Mouse (Mus musculus): ENCODE measurements around the gene Myo1f. TPM values are rescaled to one million over a fixed set of nuclear protein-coding genes. Genes with fewer than 3 reads are reported as not detected.

Myo1f gene
- total and polyA plus RNA-seq, 3 experiments = 0.08 to 0.40 TPM; not detected in 1

GRCm38 (mm10) chr17:33549212-33549611 lies 6.3 kb upstream of the Myo1f start:
- Histone ChIP-seq H3K79me2 (ENCODE audit: control insufficient read depth, insufficient read depth, low read length, poor library complexity) (no peaks in the 10 kb centered on the region), H3K27me3 (ENCODE audit: control insufficient read depth in 1 of 2, insufficient read depth in 2 of 2, low read length in 2 of 2) (no peaks in the 10 kb centered on the region), H3K36me3 (ENCODE audit: control insufficient read depth in 1 of 2, insufficient read depth in 2 of 2, low read length in 2 of 2) (no peaks in the 10 kb centered on the region; a peak in 1 of 4 replicates), H3K9me3 (replicated peaks; ENCODE audit: insufficient read depth, low read length) (no peaks in the 10 kb centered on the region), H3K4me1 (ENCODE audit: control insufficient read depth in 1 of 2, insufficient read depth in 2 of 2, low read length in 2 of 2) (peaks cover 0 to 2% of the 10 kb centered on the region in 2 experiments; a peak in 1 of 4 replicates), H3K4me3 (ENCODE audit: control insufficient read depth in 1 of 2, insufficient read depth in 1 of 2, low read depth in 2 of 2, low read length in 2 of 2) (no peak overlapping the region), H3K27ac (ENCODE audit: control insufficient read depth, low read depth, low read length) (no peak overlapping the region), H3K9ac (ENCODE audit: control insufficient read depth, low read depth, low read length, poor library complexity, severe bottlenecking) (no peak overlapping the region)
- TF ChIP-seq ETS1 (IDR thresholded peaks at IDR 0.05; ENCODE audit: low read depth, low read length) = no peak
- TF ChIP-seq CHD1 (IDR thresholded peaks at IDR 0.05; ENCODE audit: low read depth, low read length) = no peak
- TF ChIP-seq EP300 (IDR thresholded peaks at IDR 0.05; ENCODE audit: low read depth in 1 of 2, low read length in 2 of 2) = no peak
- TF ChIP-seq MAZ (IDR thresholded peaks at IDR 0.05; ENCODE audit: low read depth, low read length) = no peak
- no peak for TF ChIP-seq MXI1 (IDR thresholded peaks at IDR 0.05; ENCODE audit: low read depth, low read length)
- no peak for TF ChIP-seq POLR2AphosphoS2 (IDR thresholded peaks at IDR 0.05; ENCODE audit: low read length)
- no peak for DNase-seq (ENCODE audit: low read depth, low spot score)

- H3K36me3 ChIP-seq (ENCODE audit: control insufficient read depth in 1 of 2, insufficient read depth in 2 of 2, low read length in 2 of 2) = peaks cover 0 to 7% of the 10 kb centered on the region in 2 experiments; a peak in 2 of 4 replicates
- H3K4me1 ChIP-seq (ENCODE audit: control insufficient read depth in 1 of 2, insufficient read depth in 2 of 2, low read length in 2 of 2) = peaks cover 0 to 13% of the 10 kb centered on the region in 2 experiments; a peak in 3 of 4 replicates
- no peak overlapping the region for H3K9ac ChIP-seq (ENCODE audit: control insufficient read depth, low read depth, low read length, poor library complexity, severe bottlenecking)
- no peak overlapping the region for H3K4me3 ChIP-seq (ENCODE audit: control insufficient read depth in 1 of 2, insufficient read depth in 1 of 2, low read depth in 2 of 2, low read length in 2 of 2)
- H3K79me2 ChIP-seq (ENCODE audit: control insufficient read depth, insufficient read depth, low read length, poor library complexity) = no peaks in the 10 kb centered on the region
- no peak for DNase-seq (ENCODE audit: low read depth, low spot score)
- TF ChIP-seq POLR2A (IDR thresholded peaks at IDR 0.05; ENCODE audit: control insufficient read depth in 1 of 2, insufficient read depth in 1 of 2, low read depth in 1 of 2, low read length in 2 of 2, poor library complexity in 1 of 2) (no peak), JUND (IDR thresholded peaks at IDR 0.05; ENCODE audit: low read depth, low read length) (no peak), ETS1 (IDR thresholded peaks at IDR 0.05; ENCODE audit: low read depth, low read length) (no peak), MYC (IDR thresholded peaks at IDR 0.05; ENCODE audit: low read depth, low read length) (no peak), MAX (IDR thresholded peaks at IDR 0.05; ENCODE audit: low read length) (no peak), SIN3A (IDR thresholded peaks at IDR 0.05; ENCODE audit: low read length) (no peak), CTCF (IDR thresholded peaks at IDR 0.05 in 2 of 3, conservative IDR thresholded peaks at IDR 0.05 in 1 of 3; ENCODE audit: control insufficient read depth in 1 of 3, insufficient read depth in 1 of 3, low read depth in 2 of 3, low read length in 3 of 3, poor library complexity in 1 of 3, severe bottlenecking in 1 of 3) (no peak), POLR2AphosphoS2 (IDR thresholded peaks at IDR 0.05; ENCODE audit: low read length) (no peak), E2F4 (IDR thresholded peaks at IDR 0.05; ENCODE audit: borderline replicate concordance, low read depth, low read length) (no peak), GATA1 (IDR thresholded peaks at IDR 0.05; ENCODE audit: low read depth, low read length) (no peak)
- no peak overlapping the region for H3K27ac ChIP-seq (ENCODE audit: control insufficient read depth, low read depth, low read length)
- no peaks in the 10 kb centered on the region for H3K9me3 ChIP-seq (replicated peaks; ENCODE audit: insufficient read depth, low read length)
- H3K27me3 ChIP-seq (ENCODE audit: control insufficient read depth in 1 of 2, insufficient read depth in 2 of 2, low read length in 2 of 2) = no peaks in the 10 kb centered on the region
Measured at GRCm38 (mm10) chr17:33550388-33550787, 5.1 kb upstream of the Myo1f start.

GRCm38 (mm10) chr17:33552113-33552512 lies 3.4 kb upstream of the Myo1f start:
- Histone ChIP-seq H3K27ac (ENCODE audit: control insufficient read depth, low read depth, low read length) (no peak overlapping the region), H3K9me3 (replicated peaks; ENCODE audit: insufficient read depth, low read length) (no peaks in the 10 kb centered on the region), H3K4me1 (ENCODE audit: control insufficient read depth in 1 of 2, insufficient read depth in 2 of 2, low read length in 2 of 2) (peaks cover 0 to 19% of the 10 kb centered on the region in 2 experiments; a peak in 3 of 4 replicates), H3K79me2 (ENCODE audit: control insufficient read depth, insufficient read depth, low read length, poor library complexity) (no peaks in the 10 kb centered on the region), H3K4me3 (ENCODE audit: control insufficient read depth in 1 of 2, insufficient read depth in 1 of 2, low read depth in 2 of 2, low read length in 2 of 2) (no peak overlapping the region), H3K9ac (ENCODE audit: control insufficient read depth, low read depth, low read length, poor library complexity, severe bottlenecking) (no peak overlapping the region), H3K36me3 (ENCODE audit: control insufficient read depth in 1 of 2, insufficient read depth in 2 of 2, low read length in 2 of 2) (peaks cover 0 to 11% of the 10 kb centered on the region in 2 experiments; a peak in 2 of 4 replicates), H3K27me3 (ENCODE audit: control insufficient read depth in 1 of 2, insufficient read depth in 2 of 2, low read length in 2 of 2) (no peaks in the 10 kb centered on the region)
- TF ChIP-seq EP300 (IDR thresholded peaks at IDR 0.05; ENCODE audit: low read depth in 1 of 2, low read length in 2 of 2) (no peak), BHLHE40 (IDR thresholded peaks at IDR 0.05; ENCODE audit: borderline replicate concordance, low read depth, low read length) (no peak), MAX (IDR thresholded peaks at IDR 0.05; ENCODE audit: low read length) (no peak), ELF1 (IDR thresholded peaks at IDR 0.05; ENCODE audit: low read depth, low read length) (no peak), MAZ (IDR thresholded peaks at IDR 0.05; ENCODE audit: low read depth, low read length) (no peak), ETS1 (IDR thresholded peaks at IDR 0.05; ENCODE audit: low read depth, low read length) (no peak), JUND (IDR thresholded peaks at IDR 0.05; ENCODE audit: low read depth, low read length) (no peak), USF1 (IDR thresholded peaks at IDR 0.05; ENCODE audit: low read depth, low read length) (no peak), USF2 (IDR thresholded peaks at IDR 0.05; ENCODE audit: borderline replicate concordance in 1 of 2, insufficient read depth in 1 of 2, low read depth in 1 of 2, low read length in 2 of 2) (no peak), MEF2A (IDR thresholded peaks at IDR 0.05; ENCODE audit: extremely low read depth, insufficient replicate concordance, low read depth, low read length, poor library complexity, severe bottlenecking) (no peak), HCFC1 (IDR thresholded peaks at IDR 0.05; ENCODE audit: low read depth, low read length) (no peak), TBP (IDR thresholded peaks at IDR 0.05; ENCODE audit: low read depth, low read length) (no peak), MYB (IDR thresholded peaks at IDR 0.05; ENCODE audit: low read depth, low read length) (no peak), CTCF (IDR thresholded peaks at IDR 0.05 in 2 of 3, conservative IDR thresholded peaks at IDR 0.05 in 1 of 3; ENCODE audit: control insufficient read depth in 1 of 3, insufficient read depth in 1 of 3, low read depth in 2 of 3, low read length in 3 of 3, poor library complexity in 1 of 3, severe bottlenecking in 1 of 3) (no peak), NELFE (IDR thresholded peaks at IDR 0.05; ENCODE audit: low read depth, low read length) (no peak), SIN3A (IDR thresholded peaks at IDR 0.05; ENCODE audit: low read length) (no peak), SMC3 (IDR thresholded peaks at IDR 0.05; ENCODE audit: low read depth, low read length) (no peak)
- no peak for DNase-seq (ENCODE audit: low read depth, low spot score)

Measured in MEL (cell line).